Mouse (Mus musculus) ES-Bruce4 (cell line): Measurements from ENCODE around the gene Ttc7. TPM values are rescaled to one million over a fixed set of nuclear protein-coding genes. Genes with fewer than 3 reads are reported as not detected.

Source experiments
- H3K27ac ChIP-seq: 2 replicates; pipeline ENCODE4 v1.5.1; 2012; ENCODE audit warnings: low read length, inconsistent platforms; ENCODE audit not compliant: insufficient read depth
- H3K27me3 ChIP-seq: 2 replicates; pipeline ENCODE4 v1.6.1; 2012; ENCODE audit warnings: mild to moderate bottlenecking, low read length, inconsistent platforms; ENCODE audit not compliant: control insufficient read depth, poor library complexity, insufficient read depth, severe bottlenecking
- H3K36me3 ChIP-seq: 2 replicates; pipeline ENCODE4 v1.6.1; 2012; ENCODE audit warnings: inconsistent platforms, mild to moderate bottlenecking, low read length, moderate library complexity; ENCODE audit not compliant: control insufficient read depth, poor library complexity, insufficient read depth, severe bottlenecking
- H3K4me1 ChIP-seq: one replicate; pipeline ENCODE4 v1.8.1; 2011; ENCODE audit warnings: low read length; ENCODE audit not compliant: control insufficient read depth, insufficient read depth
- H3K4me3 ChIP-seq: 2 replicates; pipeline ENCODE4 v1.5.1; 2011; ENCODE audit warnings: low read depth, mild to moderate bottlenecking, low read length
- H3K9ac ChIP-seq: 2 replicates; pipeline ENCODE4 v1.6.1; 2012; ENCODE audit warnings: low read depth, mild to moderate bottlenecking, inconsistent platforms; ENCODE audit not compliant: poor library complexity, severe bottlenecking
- H3K9me3 ChIP-seq: replicated peaks from 2 replicates; pipeline ENCODE4 v1.6.1; 2012; ENCODE audit warnings: mild to moderate bottlenecking, low read length, inconsistent platforms; ENCODE audit not compliant: control insufficient read depth, poor library complexity, insufficient read depth, severe bottlenecking
- CTCF ChIP-seq: IDR thresholded peaks from one replicate; pipeline ENCODE4 v1.8.1; 2011; ENCODE audit warnings: low read depth, low read length
- EP300 ChIP-seq: IDR thresholded peaks from 2 replicates; pipeline ENCODE4 v1.6.1; 2011; ENCODE audit warnings: low read depth, low read length; ENCODE audit not compliant: insufficient read depth
- POLR2A ChIP-seq: IDR thresholded peaks from one replicate; pipeline ENCODE4 v1.8.1; 2011; ENCODE audit warnings: low read length; ENCODE audit not compliant: insufficient read depth
- polyA plus RNA-seq: library from polyadenylated mRNA; stranded (reverse); fragments of >200 nt; gene quantifications from 2 replicates; pipeline ENCODE4 v1.2.4, GENCODE M21; 2011; ENCODE audit warnings: low read depth; ENCODE audit not compliant: missing spikeins, insufficient read depth, insufficient read length

The Ttc7 gene
- polyA plus RNA-seq, 1 experiment, result 10.7 TPM

DNA sequence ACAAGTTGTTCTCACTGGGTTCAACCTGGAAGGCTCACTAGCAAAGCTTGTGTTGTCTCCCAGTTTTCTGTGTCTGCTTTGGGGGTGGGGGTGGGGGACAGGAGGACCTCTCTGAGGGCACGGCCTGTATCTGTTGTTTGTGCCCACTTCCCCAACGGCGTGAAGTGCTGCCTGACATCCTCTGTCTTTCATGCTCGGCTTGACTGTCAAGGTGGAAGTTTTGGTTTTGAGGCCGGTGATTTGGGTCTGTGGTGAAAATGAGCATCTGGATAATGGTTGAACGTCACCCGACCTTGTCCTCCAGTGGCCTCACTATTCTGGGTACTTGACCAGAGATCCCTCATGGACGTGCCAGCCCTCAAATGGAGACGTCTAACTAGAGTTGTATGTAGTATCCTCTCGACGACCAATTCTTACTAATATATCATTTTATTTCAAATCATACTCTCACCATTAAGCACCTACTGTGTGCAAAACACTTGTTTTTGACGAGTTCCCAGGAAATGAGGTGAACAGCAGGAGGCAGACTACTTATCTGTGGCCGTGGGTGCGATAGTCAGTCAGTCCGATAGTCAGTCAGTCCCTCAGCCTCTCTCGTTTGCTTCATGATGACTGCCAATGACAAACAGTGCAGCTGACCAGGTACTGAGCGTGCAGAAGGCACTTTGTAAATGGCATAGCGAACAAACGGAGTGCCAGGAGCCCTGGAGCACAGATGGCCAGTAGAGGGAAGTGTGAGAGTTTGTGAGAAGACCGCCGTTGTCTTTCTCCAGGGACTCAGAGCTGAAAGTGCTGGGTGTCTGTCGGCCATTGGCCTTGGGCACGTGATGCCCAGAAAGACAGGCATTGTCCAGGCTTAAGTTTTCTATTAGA, 33.4 kb downstream of the Ttc7 start:
- no peak overlapping the region for H3K9ac ChIP-seq
- no peaks in the 10 kb centered on the region for H3K4me1 ChIP-seq
- H3K9me3 ChIP-seq, result no peaks in the 10 kb centered on the region
- no peak for TF ChIP-seq CTCF
- TF ChIP-seq POLR2A, result no peak
- TF ChIP-seq EP300, result no peak
- H3K27ac ChIP-seq, result no peak overlapping the region
- H3K36me3 ChIP-seq, result no peaks in the 10 kb centered on the region
- no peaks in the 10 kb centered on the region for H3K27me3 ChIP-seq
- no peak overlapping the region for H3K4me3 ChIP-seq

DNA sequence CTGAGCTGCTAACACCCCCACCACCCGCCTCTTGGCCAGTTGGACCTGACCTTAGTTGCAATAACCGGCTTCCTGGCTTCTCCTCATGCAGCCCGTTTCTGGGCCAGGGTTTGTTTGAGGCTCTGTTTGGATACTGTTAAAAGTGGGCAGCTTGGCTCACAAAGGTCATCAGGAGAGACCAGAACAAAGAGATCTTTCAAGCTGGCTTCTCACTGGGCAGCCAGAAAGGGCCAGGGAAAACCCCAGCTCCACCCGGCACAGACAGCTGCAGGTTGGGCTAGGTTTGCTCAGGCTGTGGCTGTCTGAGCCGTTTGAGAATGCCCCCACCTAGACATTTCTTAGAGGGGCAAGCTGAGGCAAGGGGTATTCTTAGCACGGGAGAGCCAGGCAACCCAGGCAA, 34.6 kb downstream of the Ttc7 start:
- Histone ChIP-seq H3K4me1 (no peaks in the 10 kb centered on the region), H3K36me3 (no peaks in the 10 kb centered on the region), H3K27me3 (no peaks in the 10 kb centered on the region), H3K4me3 (no peak overlapping the region), H3K9me3 (no peaks in the 10 kb centered on the region), H3K9ac (no peak overlapping the region), H3K27ac (no peak overlapping the region)
- TF ChIP-seq CTCF, result no peak
- TF ChIP-seq EP300, result no peak
- TF ChIP-seq POLR2A, result no peak

DNA sequence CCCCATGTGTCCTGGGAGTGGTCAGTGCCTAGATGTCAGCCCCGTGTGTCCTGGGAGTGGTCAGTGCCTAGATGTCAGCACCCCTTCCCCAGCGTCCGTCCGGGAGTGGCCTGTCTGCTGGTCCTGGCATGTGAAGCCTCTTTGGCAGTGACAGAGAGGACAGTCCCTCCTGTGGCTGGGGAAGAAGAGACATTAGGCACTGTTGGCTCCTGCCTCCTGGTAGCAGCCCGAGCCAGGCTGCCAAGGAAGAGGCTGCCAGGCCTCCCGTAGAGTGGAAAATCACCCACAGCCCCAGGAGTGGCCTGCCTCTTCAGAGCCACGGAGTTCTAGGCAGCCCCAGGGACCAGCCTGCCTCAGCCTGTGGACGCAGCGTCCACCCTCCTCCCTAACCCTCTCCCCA, 35.3 kb downstream of the Ttc7 start:
- no peaks in the 10 kb centered on the region for H3K36me3 ChIP-seq
- H3K4me3 ChIP-seq, result no peak overlapping the region
- no peaks in the 10 kb centered on the region for H3K4me1 ChIP-seq
- no peak overlapping the region for H3K9ac ChIP-seq
- H3K27me3 ChIP-seq, result no peaks in the 10 kb centered on the region
- H3K27ac ChIP-seq, result no peak overlapping the region
- no peaks in the 10 kb centered on the region for H3K9me3 ChIP-seq
- TF ChIP-seq CTCF (no peak), EP300 (no peak)

DNA sequence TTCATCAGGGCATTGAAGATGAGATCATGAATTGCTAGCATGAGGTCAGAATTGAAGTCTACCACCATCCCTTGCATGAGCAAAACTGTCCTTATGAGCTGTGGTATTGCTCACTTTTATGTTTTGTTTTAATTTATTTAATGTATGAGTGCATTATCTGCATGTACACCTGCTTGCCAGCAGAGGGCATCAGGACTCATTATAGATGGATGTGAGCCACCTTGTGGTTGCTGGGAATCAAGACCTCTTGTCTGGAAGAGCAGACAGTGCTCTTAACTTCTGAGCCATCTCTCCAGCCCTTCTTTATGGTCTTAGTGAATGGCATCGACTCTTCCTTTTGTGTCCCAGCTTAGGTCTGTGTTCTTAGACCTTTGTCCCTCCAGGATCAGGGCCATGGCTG, 39.0 kb downstream of the Ttc7 start:
- Histone ChIP-seq H3K9me3 (no peaks in the 10 kb centered on the region), H3K9ac (no peak overlapping the region), H3K4me1 (no peaks in the 10 kb centered on the region), H3K4me3 (no peak overlapping the region), H3K27ac (no peak overlapping the region), H3K36me3 (no peaks in the 10 kb centered on the region), H3K27me3 (no peaks in the 10 kb centered on the region)
- TF ChIP-seq EP300 (no peak), CTCF (peak; percentile 57)

DNA sequence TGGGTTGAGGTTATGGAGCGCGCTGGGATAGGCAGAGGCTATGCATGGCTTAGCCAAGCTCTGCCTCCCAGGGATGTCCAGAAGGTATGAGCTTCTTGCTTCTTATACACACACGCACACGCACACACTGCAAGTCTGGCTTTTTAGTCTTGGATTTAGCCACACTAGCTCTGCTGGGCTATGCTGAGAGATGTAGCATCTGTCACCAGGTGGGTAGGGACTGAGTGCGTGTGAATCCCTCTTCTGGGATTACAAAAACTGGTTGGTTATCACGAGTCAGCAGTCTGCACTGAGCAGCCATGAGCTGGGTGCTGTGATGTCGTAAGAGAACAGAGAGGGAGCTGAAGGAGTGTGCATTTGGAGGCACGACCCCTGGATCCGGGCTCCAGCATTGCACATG, 40.5 kb downstream of the Ttc7 start:
- Histone ChIP-seq H3K9me3 (no peaks in the 10 kb centered on the region), H3K36me3 (no peaks in the 10 kb centered on the region), H3K27me3 (no peaks in the 10 kb centered on the region), H3K9ac (no peak overlapping the region), H3K4me1 (no peaks in the 10 kb centered on the region), H3K4me3 (no peak overlapping the region), H3K27ac (no peak overlapping the region)
- TF ChIP-seq POLR2A, result no peak
- no peak for TF ChIP-seq EP300
- no peak for TF ChIP-seq CTCF

DNA sequence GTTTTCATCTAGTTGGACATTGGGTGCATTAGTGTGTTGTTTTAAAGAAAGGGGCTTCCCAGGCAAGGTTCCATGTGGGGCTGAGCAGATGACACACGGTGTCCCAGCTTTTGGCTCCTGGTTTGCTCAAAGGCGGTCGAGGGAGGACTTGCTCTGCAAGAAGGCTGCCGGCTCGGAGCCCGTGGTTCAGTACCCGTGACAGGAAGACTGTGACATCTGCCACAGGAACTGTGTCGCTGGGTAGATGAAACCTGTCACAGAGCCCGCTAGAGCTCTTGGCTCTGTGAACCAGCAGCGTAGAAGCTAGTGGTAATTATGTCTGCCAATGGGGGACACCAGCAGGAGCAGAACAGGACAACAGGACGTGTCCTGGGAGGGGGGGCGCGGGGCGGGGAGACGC, 42.8 kb downstream of the Ttc7 start:
- no peaks in the 10 kb centered on the region for H3K9me3 ChIP-seq
- H3K27me3 ChIP-seq, result no peaks in the 10 kb centered on the region
- TF ChIP-seq EP300 (no peak), POLR2A (no peak), CTCF (no peak)
- H3K36me3 ChIP-seq, result no peaks in the 10 kb centered on the region
- H3K9ac ChIP-seq, result no peak overlapping the region
- peaks cover 8% of the 10 kb centered on the region for H3K4me1 ChIP-seq
- H3K4me3 ChIP-seq, result no peak overlapping the region
- no peak overlapping the region for H3K27ac ChIP-seq
